Mouse (Mus musculus): ENCODE measurements around the gene Sptbn2. TPM values are rescaled to one million over a fixed set of nuclear protein-coding genes. Genes with fewer than 3 reads are reported as not detected.
A peak's percentile ranks its signal among the peaks of the same experiment; 100 is the strongest.
"Not testable (repeated sequence)": the region's sequence is repeated elsewhere in the genome, so short reads cannot be mapped to it uniquely, and the experiment has no call there.

Gene Sptbn2
- total RNA-seq, 2 experiments from 2014 or later, result 561 to 597 TPM

DNA sequence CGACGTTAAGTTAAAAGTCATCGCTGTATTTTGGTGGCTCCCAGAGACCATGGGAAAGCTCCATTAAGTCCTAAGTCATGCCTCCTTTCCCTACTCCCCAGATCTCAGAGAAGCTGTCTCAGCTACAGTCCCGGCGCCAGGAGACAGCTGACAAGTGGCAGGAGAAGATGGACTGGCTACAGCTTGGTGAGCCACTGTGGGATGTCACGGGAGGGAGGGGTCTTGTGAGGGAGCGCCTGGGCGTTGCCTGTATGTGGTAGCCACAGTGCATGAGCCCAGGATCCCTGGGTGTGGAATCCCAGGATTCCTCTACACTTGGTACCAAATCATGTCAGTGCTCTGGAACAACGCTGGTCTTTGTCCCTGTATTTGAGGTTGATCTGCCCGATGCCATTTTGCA is 37.5 kb downstream of the Sptbn2 start:
- TF ChIP-seq CTCF (IDR thresholded peaks at IDR 0.05), result no peak
- DNase-seq (ENCODE audit: extremely low spot score in 1 of 2, low spot score in 2 of 2), result no peak
- H3K27ac ChIP-seq, result no peak overlapping the region
- intact Hi-C loops (cut with DNase I), result no loop called here
- no peak overlapping the region for H3K4me3 ChIP-seq

DNA sequence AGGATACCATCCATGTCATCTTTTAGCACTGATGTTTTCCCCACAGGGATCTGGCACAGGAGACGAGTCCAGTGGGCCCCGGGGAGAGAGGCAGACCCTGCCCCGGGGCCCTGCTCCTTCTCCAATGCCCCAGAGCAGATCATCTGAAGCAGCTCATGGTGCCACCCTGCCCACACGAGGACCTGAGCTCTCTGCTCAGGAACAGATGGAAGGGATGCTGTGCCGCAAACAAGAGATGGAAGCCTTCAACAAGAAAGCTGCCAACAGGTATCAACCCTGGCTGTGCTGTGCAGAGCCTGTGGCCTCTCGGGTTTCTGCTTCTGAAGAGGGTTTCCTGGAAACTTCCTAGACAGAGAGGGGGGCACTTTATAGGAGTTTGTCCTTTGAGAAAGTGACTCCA is 39.0 kb downstream of the Sptbn2 start:
- DNase-seq (ENCODE audit: extremely low spot score in 1 of 2, low spot score in 2 of 2), result peak in 1 of 2 experiments; percentile 6
- Histone ChIP-seq H3K27ac (no peak overlapping the region), H3K4me3 (no peak overlapping the region)
- intact Hi-C loops (cut with DNase I), result loop anchor here (10.0 kb wide), 1 partner anchor 215 kb away; the partner anchor contains the start of gene Mrpl11
- no peak for TF ChIP-seq CTCF (IDR thresholded peaks at IDR 0.05)

DNA sequence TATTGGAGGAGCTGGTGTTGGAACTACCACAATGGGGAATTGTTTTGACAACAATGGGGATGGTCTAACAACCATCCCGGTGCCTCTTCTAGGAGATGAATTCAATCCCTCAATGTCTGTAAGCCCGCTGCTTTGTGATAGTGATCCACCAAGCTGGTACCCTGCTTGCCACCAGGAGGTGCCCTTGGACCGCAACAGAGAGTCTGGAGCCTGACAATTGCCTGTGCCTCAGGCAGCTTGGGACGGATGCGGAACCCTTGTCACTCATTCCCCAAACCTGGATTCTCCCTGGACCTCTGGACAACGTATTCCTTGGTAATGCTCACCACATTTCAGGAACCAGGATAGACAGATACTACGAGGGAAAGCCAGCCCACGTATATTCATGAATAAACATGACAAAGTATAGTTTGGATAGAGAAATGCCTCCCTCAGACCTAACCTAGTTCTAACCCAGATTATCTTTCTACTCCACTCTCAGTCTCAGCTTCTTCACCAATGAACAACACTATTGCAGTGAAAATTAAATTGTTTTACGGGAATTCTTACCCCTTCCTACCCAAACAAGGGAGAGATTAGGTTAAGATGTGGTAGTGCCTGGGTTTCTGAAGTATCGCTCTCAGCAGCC is 44.7 kb downstream of the Sptbn2 start:
- peak; percentile 90 for TF ChIP-seq CTCF (IDR thresholded peaks at IDR 0.05)
- Histone ChIP-seq H3K27ac (peak overlapping the region; percentile 97), H3K4me3 (peak overlapping the region; percentile 71)
- intact Hi-C loops (cut with DNase I), result loop anchor here (2.0 to 10.0 kb wide), 4 partner anchors 57 to 209 kb away; partner anchors contain the start of genes Bbs1, Gm21992, Mrpl11 and Rbm14
- peak; percentile 85 for DNase-seq (ENCODE audit: extremely low spot score in 1 of 2, low spot score in 2 of 2)

DNA sequence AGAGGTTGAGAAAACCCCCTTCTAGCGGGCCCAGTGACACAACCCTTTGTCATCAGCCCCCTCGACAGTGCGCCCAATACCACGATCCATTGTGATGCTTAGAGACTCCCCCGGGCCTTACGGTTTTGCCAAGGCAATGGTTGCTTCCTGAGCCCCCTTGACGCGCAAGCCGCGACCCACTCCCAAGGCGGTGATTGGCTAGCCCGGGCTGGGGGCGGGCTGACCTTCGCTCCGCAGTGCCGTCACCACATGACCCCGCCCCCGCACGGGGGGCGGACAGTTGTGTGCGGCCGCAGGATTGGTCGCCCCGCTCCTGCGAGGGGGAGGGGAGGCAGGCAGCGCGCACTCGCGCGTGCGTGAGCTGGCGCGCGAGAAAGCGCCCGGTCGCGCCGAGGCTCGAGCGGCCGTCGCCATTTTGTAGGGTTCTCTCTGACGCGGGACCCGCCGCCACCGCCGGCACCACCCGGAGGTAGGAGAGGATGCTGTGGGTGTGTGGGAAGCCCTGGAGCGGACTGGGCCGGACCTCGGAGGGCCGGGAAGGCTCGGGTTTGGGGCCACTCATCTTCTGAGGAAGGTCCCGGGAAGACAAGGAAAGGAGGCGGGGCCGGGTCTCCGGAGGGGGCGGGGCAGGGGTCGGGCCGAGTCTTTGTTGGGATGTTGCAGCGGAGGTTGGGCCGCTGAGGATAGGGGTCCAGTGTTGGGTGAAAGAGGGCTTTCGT is 45.4 kb downstream of the Sptbn2 start, which contains the start of gene Rbm4b:
Rbm4b (plus strand) TSS at position 305 of the 719 bp plus-strand sequence.
- intact Hi-C loops (cut with DNase I), result loop anchor here (5.0 to 10.0 kb wide), 3 partner anchors 56 to 208 kb away; partner anchors contain the start of genes Gm21992, Mrpl11 and Rbm14
- Histone ChIP-seq H3K27ac (peak within 1 kb of the TSS; percentile 97), H3K4me3 (peak within 1 kb of the TSS; percentile 71)
- TF ChIP-seq CTCF (IDR thresholded peaks at IDR 0.05), result no peak
- DNase-seq (ENCODE audit: extremely low spot score in 1 of 2, low spot score in 2 of 2), result peak; percentile 97

DNA sequence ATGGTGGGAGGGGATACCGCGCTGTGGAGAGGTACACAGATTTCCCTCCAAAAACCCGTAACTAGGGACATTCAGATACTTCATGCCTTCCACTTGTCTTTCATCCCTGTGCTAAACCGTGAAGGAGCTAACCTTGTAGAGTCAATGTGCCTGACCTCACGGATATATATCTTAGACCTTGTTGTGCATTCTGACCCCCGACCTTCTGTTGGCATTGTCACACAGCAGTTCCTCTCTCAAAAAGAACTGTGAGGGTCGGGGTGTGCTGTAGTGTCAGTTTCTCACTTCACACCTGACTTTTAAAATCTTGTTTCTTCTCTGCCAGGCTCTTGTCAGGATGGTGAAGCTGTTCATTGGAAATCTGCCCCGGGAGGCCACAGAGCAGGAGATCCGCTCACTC is 46.0 kb downstream of the Sptbn2 start:
- intact Hi-C loops (cut with DNase I), result loop anchor here (5.0 to 10.0 kb wide), 3 partner anchors 55 to 208 kb away; partner anchors contain the start of genes Gm21992, Mrpl11 and Rbm14
- no peak for DNase-seq (ENCODE audit: extremely low spot score in 1 of 2, low spot score in 2 of 2)
- TF ChIP-seq CTCF (IDR thresholded peaks at IDR 0.05), result no peak
- Histone ChIP-seq H3K27ac (peak overlapping the region; percentile 97), H3K4me3 (peak overlapping the region; percentile 71)

DNA sequence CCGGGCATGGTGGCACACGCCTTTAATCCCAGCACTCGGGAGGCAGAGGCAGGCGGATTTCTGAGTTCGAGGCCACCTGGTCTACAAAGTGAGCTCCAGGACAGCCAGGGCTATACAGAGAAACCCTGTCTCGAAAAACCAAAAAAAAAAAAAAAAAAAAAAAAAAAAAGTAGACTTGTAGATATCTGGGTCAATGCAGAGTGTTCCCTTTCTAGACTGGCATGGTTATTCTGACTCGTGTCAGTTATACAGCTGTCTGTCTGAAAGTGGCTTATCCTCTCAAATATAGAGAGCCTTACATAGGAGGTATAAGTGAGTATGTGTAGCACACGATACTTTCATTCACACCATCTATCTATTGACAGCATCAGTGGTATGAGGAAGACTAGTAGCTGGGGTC is 49.6 kb downstream of the Sptbn2 start:
- H3K27ac ChIP-seq; intact Hi-C loops (cut with DNase I); DNase-seq (ENCODE audit: extremely low spot score in 1 of 2, low spot score in 2 of 2); H3K4me3 ChIP-seq: not testable (repeated sequence)

DNA sequence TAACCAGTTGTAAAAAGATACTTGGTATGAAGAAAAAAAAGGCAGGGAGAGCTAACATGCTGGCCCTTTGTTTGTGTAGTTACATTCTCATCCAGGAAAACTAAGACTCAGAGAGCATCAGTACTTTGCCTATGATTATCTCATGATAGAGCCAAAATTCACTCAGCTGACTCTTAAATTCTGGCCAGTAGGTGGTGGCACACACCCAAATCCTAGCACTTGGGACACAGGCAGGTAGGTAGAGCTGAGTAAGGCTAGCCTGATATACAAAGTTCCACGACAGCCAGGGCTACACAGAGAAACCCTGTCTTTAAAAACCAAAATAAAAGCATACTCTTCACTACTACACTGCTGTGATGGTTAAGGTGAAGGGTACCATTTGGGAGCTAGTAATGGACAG is 51.9 kb downstream of the Sptbn2 start:
- no peak overlapping the region for H3K27ac ChIP-seq
- H3K4me3 ChIP-seq, result no peak overlapping the region
- peak; percentile 12 for TF ChIP-seq CTCF (IDR thresholded peaks at IDR 0.05)
- intact Hi-C loops (cut with DNase I), result no loop called here
- no peak for DNase-seq (ENCODE audit: extremely low spot score in 1 of 2, low spot score in 2 of 2)

DNA sequence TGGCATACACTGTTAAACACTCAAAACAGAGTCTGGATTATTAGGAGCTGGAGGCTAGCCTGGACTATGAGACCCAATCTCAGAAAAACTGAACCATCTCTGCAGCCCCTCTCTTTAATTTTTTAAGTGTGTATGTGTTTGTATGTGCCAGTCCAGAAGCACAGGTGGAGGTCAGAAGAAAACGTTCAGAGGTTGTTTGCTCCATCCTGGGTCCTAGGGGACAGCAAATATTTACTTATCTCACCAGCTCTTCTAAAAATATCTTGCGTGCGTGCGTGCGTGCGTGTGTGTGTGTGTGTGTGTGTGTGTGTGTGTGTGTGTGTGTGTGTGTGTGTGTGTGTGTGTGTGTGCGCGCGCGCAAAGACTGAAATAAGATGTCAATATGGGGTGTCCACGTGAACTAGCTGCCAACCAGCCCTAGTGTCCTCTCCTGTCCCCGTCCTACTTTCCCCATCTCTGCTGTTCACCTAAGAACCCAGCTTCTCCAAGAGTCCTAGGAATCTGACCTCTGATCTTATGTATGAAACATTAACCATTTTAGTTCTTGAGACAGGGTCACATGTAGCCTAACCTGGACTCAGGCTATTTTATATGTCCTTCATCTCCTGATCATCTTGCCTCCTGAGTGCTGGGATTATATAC is 56.7 kb downstream of the Sptbn2 start:
- H3K27ac ChIP-seq, result no peak overlapping the region
- H3K4me3 ChIP-seq, result no peak overlapping the region
- DNase-seq (ENCODE audit: extremely low spot score in 1 of 2, low spot score in 2 of 2), result no peak
- TF ChIP-seq CTCF (IDR thresholded peaks at IDR 0.05), result no peak
- intact Hi-C loops (cut with DNase I), result no loop called here

DNA sequence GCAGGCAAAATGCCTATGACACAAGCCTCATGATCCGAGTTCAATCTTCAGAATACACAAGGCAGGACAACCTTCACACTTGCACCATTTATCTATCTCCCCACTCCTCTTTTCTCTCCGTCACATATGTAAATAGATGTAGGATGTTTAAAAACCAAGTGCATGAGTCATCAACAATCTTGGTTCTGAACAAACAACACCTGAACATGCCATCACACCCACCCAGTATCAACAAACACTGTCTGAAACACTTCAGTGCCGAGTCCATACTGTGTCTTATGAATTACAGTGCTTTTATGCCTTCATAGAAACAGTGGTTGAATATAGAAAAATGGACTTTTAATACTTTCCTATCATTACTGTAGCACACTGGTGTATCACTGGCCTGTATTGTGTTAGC is 61.8 kb downstream of the Sptbn2 start:
- TF ChIP-seq CTCF (IDR thresholded peaks at IDR 0.05), result no peak
- Histone ChIP-seq H3K27ac (no peak overlapping the region), H3K4me3 (no peak overlapping the region)
- intact Hi-C loops (cut with DNase I), result no loop called here
- no peak for DNase-seq (ENCODE audit: extremely low spot score in 1 of 2, low spot score in 2 of 2)

DNA sequence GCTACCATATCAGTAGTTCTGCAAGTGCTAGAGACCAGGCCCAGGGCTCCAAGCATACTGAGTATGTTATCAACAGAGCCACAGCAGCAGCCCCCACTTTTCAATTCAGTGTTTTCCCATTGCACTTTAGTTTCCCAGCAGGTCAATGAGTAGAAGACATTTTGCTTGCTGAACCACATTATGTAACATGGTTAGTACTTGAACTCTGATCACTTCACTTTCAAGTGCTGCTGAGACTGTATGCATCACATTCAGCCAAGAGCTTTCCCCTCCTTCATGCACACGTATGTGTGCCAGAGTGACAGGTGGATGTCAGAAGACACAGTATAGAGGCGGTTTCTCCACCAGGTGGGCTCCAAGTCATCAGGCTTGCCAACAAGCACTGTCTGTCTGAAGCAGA is 71.9 kb downstream of the Sptbn2 start:
- intact Hi-C loops (cut with DNase I), result no loop called here
- no peak for DNase-seq (ENCODE audit: extremely low spot score in 1 of 2, low spot score in 2 of 2)
- Histone ChIP-seq H3K4me3 (no peak overlapping the region), H3K27ac (no peak overlapping the region)
- TF ChIP-seq CTCF (IDR thresholded peaks at IDR 0.05), result no peak

DNA sequence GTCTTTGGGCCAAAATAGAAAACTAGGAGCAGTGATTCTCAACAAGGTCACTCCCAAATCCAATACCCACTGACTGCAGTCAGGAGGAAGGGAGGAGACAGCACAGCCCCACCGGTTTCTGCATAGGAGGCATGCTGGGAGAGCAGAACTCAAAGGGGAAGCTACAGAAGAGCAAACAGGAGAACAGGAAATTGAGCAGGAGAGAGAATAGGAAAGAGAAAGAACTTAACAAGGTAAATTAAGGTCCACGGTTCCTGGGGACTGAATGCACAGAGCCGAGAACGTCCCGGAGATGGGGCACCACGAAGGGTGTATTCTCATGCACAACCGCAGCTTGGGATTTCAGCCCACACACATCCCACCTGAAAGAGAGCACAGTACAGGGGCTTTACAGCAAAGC is 74.2 kb downstream of the Sptbn2 start:
- no peak for DNase-seq (ENCODE audit: extremely low spot score in 1 of 2, low spot score in 2 of 2)
- intact Hi-C loops (cut with DNase I), result no loop called here
- no peak for TF ChIP-seq CTCF (IDR thresholded peaks at IDR 0.05)
- Histone ChIP-seq H3K27ac (no peak overlapping the region), H3K4me3 (no peak overlapping the region)

DNA sequence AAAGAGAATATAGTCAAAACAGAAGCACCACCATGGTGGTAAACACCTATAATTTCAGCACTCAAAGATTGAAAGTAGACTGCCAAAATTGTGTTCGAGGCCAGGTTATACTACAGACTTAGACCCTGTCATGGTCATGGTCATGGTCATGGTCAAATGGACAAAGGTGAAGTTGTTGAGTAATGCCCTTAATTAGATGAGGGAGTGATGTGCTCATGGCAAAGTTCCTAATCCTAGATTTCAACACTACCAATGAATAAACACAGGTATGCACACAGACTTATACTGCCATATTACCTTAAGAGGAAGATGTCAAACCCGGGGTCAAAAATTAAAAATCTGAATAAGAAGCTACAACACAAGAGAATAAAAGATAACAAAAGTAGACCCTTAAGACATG is 75.3 kb downstream of the Sptbn2 start:
- intact Hi-C loops (cut with DNase I), result no loop called here
- no peak overlapping the region for H3K27ac ChIP-seq
- TF ChIP-seq CTCF (IDR thresholded peaks at IDR 0.05), result no peak
- no peak overlapping the region for H3K4me3 ChIP-seq
- no peak for DNase-seq (ENCODE audit: extremely low spot score in 1 of 2, low spot score in 2 of 2)
